Mouse (Mus musculus): ENCODE data around the gene Scn4a. TPM values are rescaled to one million over a fixed set of nuclear protein-coding genes. Genes with fewer than 3 reads are reported as not detected.

Gene Scn4a
- total and polyA plus RNA-seq, 2 experiments from 2014 or later: 0.02 TPM; not detected in 1

DNA sequence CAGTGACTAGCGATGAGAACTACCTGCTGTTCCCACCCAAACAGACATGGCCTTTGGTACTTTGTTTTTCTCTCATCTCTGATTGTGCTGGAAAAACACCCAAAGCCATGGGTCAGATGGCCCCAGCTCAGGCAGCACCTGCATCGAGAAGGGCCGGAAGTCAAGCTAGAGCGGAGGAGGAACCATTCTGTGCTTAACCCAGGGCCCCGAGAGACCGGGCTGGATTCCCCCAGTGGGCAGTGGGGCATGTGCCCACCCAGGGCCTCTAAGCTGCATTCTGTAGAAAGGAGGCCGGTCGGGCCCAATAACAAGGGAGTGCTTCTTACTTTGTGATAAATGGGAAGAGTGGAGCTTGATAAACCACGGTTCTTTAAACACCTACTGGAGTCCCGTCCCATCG lies 44.9 kb downstream of the Scn4a start:
- WGBS: 85% methylated on average over 11 of the region's 11 CpGs
- no peak overlapping the region for H3K9ac ChIP-seq (replicated peaks; ENCODE audit: low read length, poor library complexity, severe bottlenecking)
- H3K27ac ChIP-seq (ENCODE audit: low read depth, low read length): no peak overlapping the region
- no peak overlapping the region for H3K4me3 ChIP-seq (ENCODE audit: low read depth, low read length)
- H3K27me3 ChIP-seq (ENCODE audit: insufficient read depth, low read length): no peaks in the 10 kb centered on the region
- H3K4me1 ChIP-seq (ENCODE audit: insufficient read depth, low read length): no peaks in the 10 kb centered on the region
- no peaks in the 10 kb centered on the region for H3K9me3 ChIP-seq (ENCODE audit: low read length)
- TF ChIP-seq CTCF (IDR thresholded peaks at IDR 0.05): no peak
- H3K4me2 ChIP-seq (ENCODE audit: low read depth, low read length, poor library complexity, severe bottlenecking): no peak overlapping the region
- H3K36me3 ChIP-seq (ENCODE audit: insufficient read depth, low read length): no peaks in the 10 kb centered on the region
- ATAC-seq (ENCODE audit: low FRiP score) (no peak), DNase-seq (ENCODE audit: low spot score) (no peak)

DNA sequence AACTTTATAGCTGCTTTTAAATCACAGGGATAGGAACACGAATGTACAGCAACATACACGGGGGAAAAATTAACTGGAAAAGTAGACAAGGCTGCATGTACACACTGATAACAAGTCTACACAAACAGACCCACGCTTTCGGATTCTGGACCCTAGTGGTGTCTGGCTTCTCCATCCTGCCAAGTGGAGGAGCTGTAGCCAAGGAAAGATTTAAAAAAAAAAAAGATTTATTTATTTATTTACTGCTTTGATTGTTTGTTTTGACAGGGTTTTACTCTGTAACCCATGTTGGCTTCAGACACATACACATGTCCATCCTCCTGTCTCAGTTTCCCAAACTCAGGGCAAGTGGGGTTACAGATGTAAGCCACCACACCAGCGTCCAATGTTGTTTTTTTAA lies 45.7 kb downstream of the Scn4a start:
- ATAC-seq (ENCODE audit: low FRiP score) (no peak), DNase-seq (ENCODE audit: low spot score) (no peak)
- H3K36me3 ChIP-seq (ENCODE audit: insufficient read depth, low read length): no peaks in the 10 kb centered on the region
- WGBS: 85% methylated on average over 5 of the region's 5 CpGs
- TF ChIP-seq CTCF (IDR thresholded peaks at IDR 0.05): no peak
- no peak overlapping the region for H3K27ac ChIP-seq (ENCODE audit: low read depth, low read length)
- H3K9me3 ChIP-seq (ENCODE audit: low read length): no peaks in the 10 kb centered on the region
- H3K27me3 ChIP-seq (ENCODE audit: insufficient read depth, low read length): no peaks in the 10 kb centered on the region
- no peak overlapping the region for H3K4me3 ChIP-seq (ENCODE audit: low read depth, low read length)
- H3K9ac ChIP-seq (replicated peaks; ENCODE audit: low read length, poor library complexity, severe bottlenecking): no peak overlapping the region
- H3K4me1 ChIP-seq (ENCODE audit: insufficient read depth, low read length): no peaks in the 10 kb centered on the region
- no peak overlapping the region for H3K4me2 ChIP-seq (ENCODE audit: low read depth, low read length, poor library complexity, severe bottlenecking)

DNA sequence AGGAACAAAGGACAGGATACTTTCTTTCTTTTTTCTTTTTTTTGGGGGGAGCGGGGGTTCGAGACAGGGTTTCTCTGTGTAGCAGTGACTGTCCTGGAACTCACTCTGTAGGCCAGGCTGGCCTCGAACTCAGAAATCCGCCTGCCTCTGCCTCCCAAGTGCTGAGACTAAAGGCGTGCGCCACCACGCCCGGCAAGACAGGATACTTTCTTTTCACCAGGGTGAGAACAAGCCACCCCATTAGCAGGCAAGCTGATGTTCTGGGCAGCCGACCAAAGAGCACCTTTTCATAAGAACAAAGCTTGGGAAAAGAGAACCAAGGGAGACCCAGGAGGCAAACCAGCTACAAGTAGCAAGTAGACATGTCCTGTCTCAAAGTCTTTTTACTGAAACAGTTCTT lies 46.3 kb downstream of the Scn4a start:
- 83% methylated on average over 9 of the region's 9 CpGs for WGBS

DNA sequence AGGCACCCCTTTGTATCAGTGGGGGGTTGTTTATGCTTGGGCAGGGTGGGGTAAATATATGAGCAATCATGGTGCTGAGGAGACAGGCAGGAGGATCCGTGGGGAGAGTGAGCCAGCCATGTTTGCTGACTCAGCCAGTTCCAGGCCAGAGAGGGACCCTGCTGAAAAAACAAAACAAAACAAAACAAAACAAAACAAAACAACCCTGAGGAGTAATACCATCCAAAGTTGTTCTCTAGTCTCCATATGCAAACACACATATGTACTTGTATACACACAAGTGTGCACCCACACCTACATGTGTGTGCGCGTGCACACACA lies 47.1 kb downstream of the Scn4a start:
- Histone ChIP-seq H3K27me3 (ENCODE audit: insufficient read depth, low read length) (no peaks in the 10 kb centered on the region), H3K4me2 (ENCODE audit: low read depth, low read length, poor library complexity, severe bottlenecking) (no peak overlapping the region), H3K4me3 (ENCODE audit: low read depth, low read length) (no peak overlapping the region), H3K4me1 (ENCODE audit: insufficient read depth, low read length) (no peaks in the 10 kb centered on the region), H3K36me3 (ENCODE audit: insufficient read depth, low read length) (no peaks in the 10 kb centered on the region), H3K9ac (replicated peaks; ENCODE audit: low read length, poor library complexity, severe bottlenecking) (no peak overlapping the region), H3K9me3 (ENCODE audit: low read length) (no peaks in the 10 kb centered on the region), H3K27ac (ENCODE audit: low read depth, low read length) (no peak overlapping the region)
- TF ChIP-seq CTCF (IDR thresholded peaks at IDR 0.05): no peak
- 87% methylated on average over 3 of the region's 3 CpGs for WGBS
- no peak for ATAC-seq (ENCODE audit: low FRiP score)
- DNase-seq (ENCODE audit: low spot score): no peak

More for the DNA sequence above, 46.3 kb downstream of the Scn4a start:
- DNase-seq (ENCODE audit: low spot score) (no peak), ATAC-seq (ENCODE audit: low FRiP score) (no peak)
- Histone ChIP-seq H3K4me1 (ENCODE audit: insufficient read depth, low read length) (no peaks in the 10 kb centered on the region), H3K27ac (ENCODE audit: low read depth, low read length) (no peak overlapping the region), H3K27me3 (ENCODE audit: insufficient read depth, low read length) (no peaks in the 10 kb centered on the region), H3K9me3 (ENCODE audit: low read length) (no peaks in the 10 kb centered on the region), H3K4me3 (ENCODE audit: low read depth, low read length) (no peak overlapping the region), H3K9ac (replicated peaks; ENCODE audit: low read length, poor library complexity, severe bottlenecking) (no peak overlapping the region), H3K36me3 (ENCODE audit: insufficient read depth, low read length) (no peaks in the 10 kb centered on the region), H3K4me2 (ENCODE audit: low read depth, low read length, poor library complexity, severe bottlenecking) (no peak overlapping the region)
- TF ChIP-seq CTCF (IDR thresholded peaks at IDR 0.05): no peak

DNA sequence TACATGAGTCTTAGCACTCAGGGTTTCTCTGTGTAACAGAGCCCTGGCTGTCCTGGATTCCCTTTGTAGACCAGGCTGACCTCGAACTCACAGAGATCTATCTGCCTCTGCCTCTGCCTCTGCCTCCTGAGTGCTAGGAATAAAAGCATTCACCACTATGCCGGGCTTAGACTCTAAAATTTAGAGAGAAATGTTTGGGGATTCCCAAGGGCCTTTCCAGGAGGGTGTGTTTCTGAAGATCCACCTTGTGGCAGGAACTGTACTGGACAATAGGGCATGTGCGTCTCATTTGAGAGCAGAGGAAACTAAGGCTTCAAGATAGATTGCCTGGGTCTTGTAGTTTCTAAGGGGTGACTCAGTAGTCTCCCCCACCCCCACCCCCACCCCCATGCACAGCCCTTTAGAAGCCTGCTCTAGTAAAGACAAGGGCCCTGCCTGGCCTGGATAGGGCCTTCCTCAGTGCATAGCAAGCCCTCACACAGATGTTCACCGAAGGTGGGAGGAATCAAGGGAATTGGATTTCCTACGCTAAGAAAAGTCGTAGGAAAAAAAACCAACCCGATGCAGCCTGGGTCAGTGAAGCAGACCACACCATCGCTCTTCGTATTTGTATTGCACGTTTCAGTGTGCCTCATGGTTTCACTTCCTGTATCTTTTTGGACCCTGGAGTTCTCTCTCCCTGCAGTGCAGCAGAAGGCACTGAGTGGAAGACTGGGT lies 47.6 kb downstream of the Scn4a start:
- H3K27me3 ChIP-seq (ENCODE audit: insufficient read depth, low read length): no peaks in the 10 kb centered on the region
- DNase-seq (ENCODE audit: low spot score) (no peak), ATAC-seq (ENCODE audit: low FRiP score) (no peak)
- H3K4me2 ChIP-seq (ENCODE audit: low read depth, low read length, poor library complexity, severe bottlenecking): no peak overlapping the region
- no peaks in the 10 kb centered on the region for H3K9me3 ChIP-seq (ENCODE audit: low read length)
- no peaks in the 10 kb centered on the region for H3K4me1 ChIP-seq (ENCODE audit: insufficient read depth, low read length)
- no peak overlapping the region for H3K4me3 ChIP-seq (ENCODE audit: low read depth, low read length)
- H3K36me3 ChIP-seq (ENCODE audit: insufficient read depth, low read length): no peaks in the 10 kb centered on the region
- WGBS: 84% methylated on average over 10 of the region's 10 CpGs
- H3K9ac ChIP-seq (replicated peaks; ENCODE audit: low read length, poor library complexity, severe bottlenecking): no peak overlapping the region
- no peak for TF ChIP-seq CTCF (IDR thresholded peaks at IDR 0.05)
- no peak overlapping the region for H3K27ac ChIP-seq (ENCODE audit: low read depth, low read length)

DNA sequence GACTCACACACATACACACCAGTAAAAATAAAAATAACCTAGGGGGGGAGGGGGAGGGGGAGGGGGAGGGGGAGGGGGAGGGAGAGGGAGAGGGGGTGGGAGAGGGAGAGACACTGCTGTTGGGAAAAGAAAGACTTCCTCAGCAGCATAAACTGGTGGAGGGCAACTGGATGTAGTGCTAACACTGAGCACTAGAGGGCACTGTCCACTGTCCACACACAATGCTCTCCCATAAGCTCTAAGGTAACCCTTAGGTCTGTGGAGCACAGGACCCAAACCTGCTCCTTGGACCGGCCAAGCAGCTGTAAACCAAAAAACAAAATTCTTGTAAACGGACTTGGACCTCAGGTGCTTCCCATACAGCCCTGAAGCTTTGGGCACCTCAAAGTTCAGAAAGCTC lies 50.5 kb downstream of the Scn4a start:
- Histone ChIP-seq H3K4me2 (ENCODE audit: low read depth, low read length, poor library complexity, severe bottlenecking) (no peak overlapping the region), H3K27ac (ENCODE audit: low read depth, low read length) (no peak overlapping the region), H3K4me1 (ENCODE audit: insufficient read depth, low read length) (no peaks in the 10 kb centered on the region), H3K36me3 (ENCODE audit: insufficient read depth, low read length) (no peaks in the 10 kb centered on the region), H3K4me3 (ENCODE audit: low read depth, low read length) (no peak overlapping the region), H3K9me3 (ENCODE audit: low read length) (no peaks in the 10 kb centered on the region), H3K27me3 (ENCODE audit: insufficient read depth, low read length) (no peaks in the 10 kb centered on the region), H3K9ac (replicated peaks; ENCODE audit: low read length, poor library complexity, severe bottlenecking) (no peak overlapping the region)
- DNase-seq (ENCODE audit: low spot score) (peak; percentile 46), ATAC-seq (ENCODE audit: low FRiP score) (no peak)
- WGBS: 17% methylated on average over 2 of the region's 2 CpGs
- TF ChIP-seq CTCF (IDR thresholded peaks at IDR 0.05): peak; percentile 79
